Mouse (Mus musculus): ENCODE data around the gene Cela2a. TPM values are rescaled to one million over a fixed set of nuclear protein-coding genes. Genes with fewer than 3 reads are reported as not detected.
A peak's percentile ranks its signal among the peaks of the same experiment; 100 is the strongest.

Gene Cela2a
- polyA plus RNA-seq, 1 experiment = not detected

DNA sequence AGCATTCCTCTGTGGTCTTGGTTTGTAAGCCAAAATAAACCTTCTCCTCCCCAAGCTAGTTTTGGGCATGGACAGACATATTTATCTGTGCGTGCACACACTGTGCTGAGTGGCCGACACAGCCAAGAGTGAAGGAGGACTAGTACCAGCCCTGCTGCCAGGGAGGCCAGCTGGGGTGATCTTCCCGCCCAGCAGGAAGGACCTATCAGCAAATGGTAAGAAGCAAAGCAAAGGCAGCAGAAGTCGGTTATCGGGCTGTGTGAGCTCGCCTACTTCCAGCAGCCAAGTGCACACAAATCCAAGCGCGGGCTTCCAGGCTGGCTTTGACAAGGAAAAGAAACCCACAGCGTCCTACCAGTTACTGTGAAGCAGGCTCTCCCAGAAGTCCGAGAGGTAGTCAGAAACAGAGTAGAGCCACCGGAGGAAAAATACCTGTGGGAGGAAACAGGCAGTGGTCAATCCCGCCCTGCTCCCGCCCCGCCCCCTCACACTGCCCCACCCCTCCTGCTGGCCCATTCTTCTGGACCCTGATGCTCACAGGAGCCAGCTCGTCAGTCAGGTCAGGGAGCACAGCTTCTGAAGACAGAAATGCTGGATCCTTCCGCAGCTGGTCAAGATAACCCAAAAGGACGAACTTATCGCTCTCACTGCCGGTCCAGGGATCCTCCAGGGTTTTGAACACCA lies 58.5 kb downstream of the Cela2a start:
- no peaks in the 10 kb centered on the region for H3K9me3 ChIP-seq (ENCODE audit: control insufficient read depth, low read length)
- H3K4me3 ChIP-seq (replicated peaks) = peak overlapping the region; percentile 59
- H3K27me3 ChIP-seq (ENCODE audit: control insufficient read depth) = no peaks in the 10 kb centered on the region
- TF ChIP-seq TAL1 (IDR thresholded peaks at IDR 0.05; ENCODE audit: low read length) (no peak), GATA1 (IDR thresholded peaks at IDR 0.05; ENCODE audit: low read length) (no peak)
- peaks cover 84% of the 10 kb centered on the region for H3K36me3 ChIP-seq (ENCODE audit: control insufficient read depth)
- peaks cover 84% of the 10 kb centered on the region for H3K4me1 ChIP-seq (ENCODE audit: control insufficient read depth)

DNA sequence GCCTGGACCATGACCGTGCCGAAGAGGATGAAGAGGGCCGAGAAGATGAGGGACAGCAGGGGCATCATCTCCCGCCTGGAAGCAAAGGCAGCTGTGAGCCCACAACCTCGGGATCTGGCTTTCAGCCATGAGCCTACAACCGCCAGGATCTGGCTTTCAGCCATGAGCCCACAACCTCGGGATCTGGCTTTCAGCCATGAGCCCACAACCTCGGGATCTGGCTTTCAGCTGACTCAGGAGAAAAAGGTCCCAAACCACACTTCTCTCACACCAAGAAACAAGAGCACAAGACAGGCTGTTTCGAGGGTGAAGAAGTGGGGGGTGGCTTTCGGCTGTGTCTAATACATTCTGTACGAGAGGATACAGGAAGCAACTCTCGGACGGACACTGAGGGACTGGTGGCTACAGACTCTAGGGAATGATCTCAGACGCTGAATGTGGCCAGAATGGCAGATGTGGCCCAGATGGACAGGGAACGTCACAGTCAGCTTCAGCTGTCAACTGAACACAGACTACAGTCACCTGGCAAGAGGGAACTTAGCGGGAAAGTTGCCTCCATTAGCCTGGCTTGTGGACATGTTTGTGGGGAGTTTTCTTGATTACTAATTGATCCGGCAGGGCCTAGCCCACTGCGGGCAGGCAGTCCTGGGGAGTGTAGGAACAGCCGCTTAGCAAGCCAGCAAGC lies 59.1 kb downstream of the Cela2a start:
- H3K36me3 ChIP-seq (ENCODE audit: control insufficient read depth) = peaks cover 85% of the 10 kb centered on the region
- H3K4me1 ChIP-seq (ENCODE audit: control insufficient read depth) = peaks cover 85% of the 10 kb centered on the region

DNA sequence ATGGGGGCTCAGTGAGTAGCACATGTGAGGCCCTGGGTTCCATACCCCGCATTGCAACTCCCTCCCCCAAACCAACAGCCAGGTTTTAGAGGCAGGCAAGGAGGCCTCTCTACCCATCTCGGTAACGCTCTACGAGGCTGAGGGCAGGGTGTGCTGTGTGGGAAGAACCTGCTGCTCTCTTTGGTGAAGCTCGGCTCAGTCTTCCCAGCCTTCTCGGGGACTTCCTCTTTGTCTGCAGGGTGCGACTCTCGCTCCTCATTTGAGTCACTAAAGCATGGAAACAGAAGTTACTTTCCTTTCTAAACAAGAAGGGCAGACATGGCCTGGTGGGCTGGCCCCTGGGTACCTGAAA lies 59.7 kb downstream of the Cela2a start:
- H3K4me3 ChIP-seq (replicated peaks) = peak overlapping the region; percentile 59

More for the DNA sequence above, 59.1 kb downstream of the Cela2a start:
- Histone ChIP-seq H3K9me3 (ENCODE audit: control insufficient read depth, low read length) (no peaks in the 10 kb centered on the region), H3K27me3 (ENCODE audit: control insufficient read depth) (no peaks in the 10 kb centered on the region), H3K4me3 (replicated peaks) (peak overlapping the region; percentile 59)
- TF ChIP-seq GATA1 (IDR thresholded peaks at IDR 0.05; ENCODE audit: low read length) (no peak), TAL1 (IDR thresholded peaks at IDR 0.05; ENCODE audit: low read length) (no peak)

DNA sequence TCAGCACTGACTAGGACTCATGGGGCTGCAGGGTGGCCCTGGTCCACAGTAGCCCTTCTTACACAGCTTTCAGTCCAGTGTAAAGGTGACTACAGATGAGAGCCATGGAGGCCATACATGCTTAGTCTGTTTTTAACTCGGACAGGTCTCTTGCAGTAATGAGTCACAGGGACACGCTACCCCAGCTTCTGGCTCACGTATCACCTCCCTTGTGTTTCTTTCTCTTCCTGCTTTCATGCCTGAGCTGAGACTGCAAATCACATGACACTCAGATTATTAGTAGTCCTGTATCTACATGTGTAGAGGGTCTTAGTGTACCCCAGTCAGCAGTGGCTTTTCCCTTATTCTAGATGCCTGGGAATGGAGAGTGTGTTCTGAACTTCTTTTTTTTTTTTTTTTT lies 61.0 kb downstream of the Cela2a start:
- H3K4me3 ChIP-seq (replicated peaks) = no peak overlapping the region
- TF ChIP-seq TAL1 (IDR thresholded peaks at IDR 0.05; ENCODE audit: low read length) (no peak), GATA1 (IDR thresholded peaks at IDR 0.05; ENCODE audit: low read length) (no peak)
- no peaks in the 10 kb centered on the region for H3K27me3 ChIP-seq (ENCODE audit: control insufficient read depth)
- H3K36me3 ChIP-seq (ENCODE audit: control insufficient read depth) = peaks cover 83% of the 10 kb centered on the region
- H3K4me1 ChIP-seq (ENCODE audit: control insufficient read depth) = peaks cover 81% of the 10 kb centered on the region
- no peaks in the 10 kb centered on the region for H3K9me3 ChIP-seq (ENCODE audit: control insufficient read depth, low read length)

More for the DNA sequence above, 59.7 kb downstream of the Cela2a start:
- no peak for TF ChIP-seq TAL1 (IDR thresholded peaks at IDR 0.05; ENCODE audit: low read length)
- no peaks in the 10 kb centered on the region for H3K9me3 ChIP-seq (ENCODE audit: control insufficient read depth, low read length)
- peaks cover 85% of the 10 kb centered on the region for H3K36me3 ChIP-seq (ENCODE audit: control insufficient read depth)
- H3K4me1 ChIP-seq (ENCODE audit: control insufficient read depth) = peaks cover 83% of the 10 kb centered on the region
- no peaks in the 10 kb centered on the region for H3K27me3 ChIP-seq (ENCODE audit: control insufficient read depth)

Other genes starting within 250 kb of the Cela2a start
- 0.02 TPM in 2 replicates for gene Fblim1, start 220.1 kb downstream of the Cela2a start, polyA plus RNA-seq (2012)
- gene Tmem82, start 207.5 kb downstream of the Cela2a start, polyA plus RNA-seq (2012) = 0.03 TPM in 1 of 2 replicates, not detected in the other
- gene Slc25a34, start 202.3 kb downstream of the Cela2a start, polyA plus RNA-seq (2012) = not detected in 2 replicates
- 1.1 and 1.4 TPM in 2 replicates for gene Plekhm2, start 161.3 kb downstream of the Cela2a start, polyA plus RNA-seq (2012)
- gene Rsc1a1, start 140.6 kb downstream of the Cela2a start, polyA plus RNA-seq (2012) = 0.11 TPM in 1 of 2 replicates, not detected in the other
- 0.58 and 0.85 TPM in 2 replicates for gene Ddi2, start 102.7 kb downstream of the Cela2a start, polyA plus RNA-seq (2012)
- gene Agmat, start 79.5 kb downstream of the Cela2a start, polyA plus RNA-seq (2012) = 0.11 and 0.19 TPM in 2 replicates
- 0.14 and 0.15 TPM in 2 replicates for gene Dnajc16, start 35.2 kb downstream of the Cela2a start, polyA plus RNA-seq (2012)
- gene Casp9, start 32.5 kb downstream of the Cela2a start, polyA plus RNA-seq (2012) = 1.2 and 2.3 TPM in 2 replicates
- gene Ctrc, start 20.2 kb upstream of the Cela2a start, polyA plus RNA-seq (2012) = not detected in 2 replicates
- gene Efhd2, start 48.8 kb upstream of the Cela2a start, polyA plus RNA-seq (2012) = 3.7 and 4.2 TPM in 2 replicates
- gene Fhad1, start 188.9 kb upstream of the Cela2a start, polyA plus RNA-seq (2012) = not detected in 2 replicates

Data from erythroblast, embryonic 14.5 days (primary cell).